Mouse (Mus musculus): ENCODE data around the gene Fzd4.

DNA sequence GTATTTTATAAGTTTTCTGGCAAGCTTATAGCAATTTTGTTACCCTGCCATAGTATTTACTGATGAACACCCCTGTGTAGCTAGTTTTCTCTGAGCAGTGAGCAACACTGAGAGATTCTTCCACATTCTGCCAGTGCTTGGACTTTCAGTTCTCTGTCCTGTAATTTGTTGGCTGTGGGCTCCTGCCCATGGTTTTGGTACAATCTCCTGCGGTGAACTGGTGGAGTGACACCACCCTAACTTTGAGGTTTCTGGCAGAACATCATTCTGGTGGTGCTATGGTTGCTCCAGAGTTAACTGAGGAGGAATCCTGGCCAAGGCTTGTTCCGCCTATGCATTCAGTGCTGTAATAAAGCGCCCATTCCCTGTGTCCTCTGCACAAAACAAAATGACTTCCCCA lies 21.3 kb upstream of the Fzd4 start:
- TF ChIP-seq CTCF (IDR thresholded peaks at IDR 0.05; ENCODE audit: low read depth, low read length) (no peak), TAL1 (conservative IDR thresholded peaks at IDR 0.05; ENCODE audit: low read depth, low read length) (no peak), POLR2AphosphoS5 (IDR thresholded peaks at IDR 0.05; ENCODE audit: insufficient replicate concordance, low read depth, low read length) (no peak), GATA1 (IDR thresholded peaks at IDR 0.05; ENCODE audit: borderline replicate concordance, low read length) (no peak), GATA2 (IDR thresholded peaks at IDR 0.05; ENCODE audit: borderline replicate concordance, low read depth, low read length) (no peak)

All from G1E (cell line).